Mouse (Mus musculus) heart, embryonic 12.5 days (tissue): ENCODE measurements at regions not wholly inside any gene's neighbourhood (a gene's known extent, or its start where the extent isn't known, plus 50 kb on each side); places are given as distances from the start of the nearest gene placed in this dataset.

ENCODE experiments used
- ATAC-seq: fragments of 200-750 bp; cut with Nextera tagmentation; 2 replicates; pipeline ENCODE4 v1.8.0; 2017; ENCODE audit warnings: moderate TSS enrichment, moderate library complexity; ENCODE audit not compliant: insufficient number of reproducible peaks, low FRiP score
- H3K27ac ChIP-seq: fragments of 300-500 bp; sonication (generic); 2 replicates; pipeline ENCODE4 v1.5.1; 2016; ENCODE audit warnings: mild to moderate bottlenecking, moderate library complexity; ENCODE audit not compliant: poor library complexity, severe bottlenecking
- H3K27me3 ChIP-seq: fragments of 300-500 bp; sonication (generic); replicated peaks from 2 replicates; pipeline ENCODE4 v1.6.1; 2016; ENCODE audit warnings: mild to moderate bottlenecking, moderate library complexity
- H3K36me3 ChIP-seq: fragments of 300-500 bp; sonication (generic); 2 replicates; pipeline ENCODE4 v1.6.1; 2016; ENCODE audit warnings: mild to moderate bottlenecking, moderate library complexity
- H3K4me1 ChIP-seq: fragments of 300-500 bp; sonication (generic); replicated peaks from 2 replicates; pipeline ENCODE4 v1.6.1; 2016; ENCODE audit warnings: mild to moderate bottlenecking
- H3K4me2 ChIP-seq: fragments of 300-500 bp; sonication (generic); 2 replicates; pipeline ENCODE4 v1.6.1; 2016; ENCODE audit warnings: mild to moderate bottlenecking, moderate library complexity
- H3K4me3 ChIP-seq: fragments of 300-500 bp; sonication (generic); 2 replicates; pipeline ENCODE4 v1.5.1; 2016; ENCODE audit warnings: mild to moderate bottlenecking
- H3K9ac ChIP-seq: fragments of 300-500 bp; sonication (generic); 2 replicates; pipeline ENCODE4 v1.6.1; 2016; ENCODE audit warnings: mild to moderate bottlenecking, moderate library complexity
- H3K9me3 ChIP-seq: fragments of 300-500 bp; sonication (generic); replicated peaks from 2 replicates; pipeline ENCODE4 v1.6.1; 2016; ENCODE audit warnings: mild to moderate bottlenecking, moderate library complexity
- WGBS: fragments of 180-500 bp; shearing (Covaris S2); methylation state at CpG from one replicate; pipeline ENCODE4 v1.1.7; 2016; 5-methylcytosine and 5-hydroxymethylcytosine counted together

GRCm38 (mm10) chr4:124395069-124395965 lies 215.3 kb downstream of the 3100002H09Rik start:
- WGBS: 85% methylated on average over 14 of the region's 14 CpGs
- Histone ChIP-seq H3K27ac (no peak overlapping the region), H3K4me2 (no peak overlapping the region), H3K4me1 (peaks cover 26% of the 10 kb centered on the region), H3K36me3 (no peaks in the 10 kb centered on the region), H3K9me3 (no peaks in the 10 kb centered on the region), H3K27me3 (peaks cover 33% of the 10 kb centered on the region; the same call in 1 of the 2 replicates), H3K9ac (no peak overlapping the region), H3K4me3 (no peak overlapping the region)
- ATAC-seq: no peak

GRCm38 (mm10) chr4:124393595-124393994 lies 217.0 kb downstream of the 3100002H09Rik start:
- no peak for ATAC-seq
- H3K27ac ChIP-seq: no peak overlapping the region
- H3K4me3 ChIP-seq: no peak overlapping the region
- no peaks in the 10 kb centered on the region for H3K9me3 ChIP-seq
- 44% methylated on average over 10 of the region's 10 CpGs for WGBS
- H3K27me3 ChIP-seq: peaks cover 27% of the 10 kb centered on the region; the same call in 1 of the 2 replicates
- peaks cover 22% of the 10 kb centered on the region for H3K4me1 ChIP-seq
- H3K9ac ChIP-seq: no peak overlapping the region
- H3K4me2 ChIP-seq: no peak overlapping the region
- H3K36me3 ChIP-seq: no peaks in the 10 kb centered on the region

GRCm38 (mm10) chr4:124389067-124389466 lies 221.5 kb downstream of the 3100002H09Rik start:
- no peak overlapping the region for H3K9ac ChIP-seq
- H3K4me3 ChIP-seq: no peak overlapping the region
- H3K27me3 ChIP-seq: 0 out of 2 replicates have a peak, but pooled peaks cover 11% of the 10 kb centered on the region
- H3K27ac ChIP-seq: no peak overlapping the region
- no peak for ATAC-seq
- no peaks in the 10 kb centered on the region for H3K9me3 ChIP-seq
- WGBS: 51% methylated on average over 10 of the region's 10 CpGs
- no peaks in the 10 kb centered on the region for H3K36me3 ChIP-seq
- no peak overlapping the region for H3K4me2 ChIP-seq
- peaks cover 6% of the 10 kb centered on the region for H3K4me1 ChIP-seq

DNA sequence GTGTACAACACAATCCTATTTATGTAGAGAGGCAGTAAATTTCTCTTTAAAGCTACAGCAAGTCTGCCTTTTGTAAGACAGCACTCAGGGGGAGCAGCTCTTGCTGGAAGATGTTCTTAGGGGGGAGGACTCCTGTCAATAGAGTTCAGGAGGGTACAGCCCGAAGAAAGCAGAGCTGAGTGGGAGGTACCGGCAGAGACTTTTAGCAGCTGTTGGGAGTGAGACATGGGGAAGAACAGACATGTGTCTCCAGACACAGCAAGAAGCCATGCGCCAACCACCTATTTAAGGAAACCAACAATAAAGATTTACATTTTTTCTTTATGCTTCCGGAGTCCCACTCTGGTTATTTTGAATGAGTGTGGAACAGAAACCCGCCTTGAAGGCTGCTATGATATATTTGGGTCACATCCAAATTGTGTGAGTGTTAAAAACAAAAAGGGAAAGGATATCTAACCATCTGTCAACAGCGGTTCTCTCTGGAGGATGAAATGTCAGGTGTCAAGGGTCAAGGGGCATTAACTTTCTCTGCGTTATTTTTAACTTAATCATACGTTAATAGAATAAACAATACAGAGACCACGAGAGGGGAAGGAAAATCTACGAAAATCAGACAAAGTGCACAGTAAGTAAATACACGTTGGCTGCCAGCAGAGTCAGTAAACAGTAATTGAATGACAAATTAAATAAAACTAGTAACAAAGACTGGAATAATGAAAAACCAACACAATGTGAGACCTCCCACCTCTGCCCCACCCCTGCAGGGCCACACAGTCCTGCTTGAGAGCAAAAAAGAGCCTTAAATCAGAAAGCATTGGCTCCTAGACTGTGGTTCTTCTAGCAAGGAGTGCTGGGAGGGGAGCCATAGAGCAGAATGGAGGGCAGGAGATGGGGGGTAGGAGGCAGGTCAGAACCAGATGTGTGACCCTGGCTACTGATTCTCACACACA lies 225.2 kb downstream of the 3100002H09Rik start:
- no peak overlapping the region for H3K4me3 ChIP-seq
- no peak overlapping the region for H3K4me2 ChIP-seq
- H3K36me3 ChIP-seq: no peaks in the 10 kb centered on the region
- ATAC-seq: no peak
- WGBS: 42% methylated on average over 11 of the region's 11 CpGs
- no peaks in the 10 kb centered on the region for H3K9me3 ChIP-seq
- H3K4me1 ChIP-seq: peaks cover 6% of the 10 kb centered on the region
- no peak overlapping the region for H3K27ac ChIP-seq
- no peak overlapping the region for H3K9ac ChIP-seq
- no peaks in the 10 kb centered on the region; the same call in 1 of the 2 replicates for H3K27me3 ChIP-seq

DNA sequence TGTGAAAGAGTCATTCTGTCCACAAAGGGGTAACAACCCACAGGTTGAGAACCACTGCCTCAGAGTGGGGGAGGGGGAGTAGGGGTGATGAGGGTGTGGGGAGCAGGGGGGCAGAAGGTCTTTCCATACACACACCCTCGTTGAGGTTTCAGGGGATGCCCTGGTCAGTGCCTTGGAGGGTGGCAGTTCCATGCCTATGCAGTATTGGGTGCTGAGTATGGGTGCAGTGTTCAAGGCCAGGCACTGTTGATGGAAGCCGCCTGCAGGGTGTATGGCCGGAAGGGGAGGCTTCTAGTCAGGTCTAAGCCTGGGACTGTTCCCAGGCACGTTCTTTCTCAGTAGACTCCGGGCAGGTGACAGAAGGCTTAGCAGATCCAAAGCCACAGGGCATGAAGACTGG lies 234.1 kb downstream of the 3100002H09Rik start:
- Histone ChIP-seq H3K9ac (no peak overlapping the region), H3K27ac (no peak overlapping the region), H3K4me2 (no peak overlapping the region), H3K36me3 (no peaks in the 10 kb centered on the region), H3K4me3 (no peak overlapping the region), H3K27me3 (peaks cover 18% of the 10 kb centered on the region), H3K4me1 (no peaks in the 10 kb centered on the region), H3K9me3 (no peaks in the 10 kb centered on the region)
- WGBS: 57% methylated on average over 5 of the region's 5 CpGs
- ATAC-seq: no peak

- Histone ChIP-seq H3K4me1 (no peaks in the 10 kb centered on the region), H3K9ac (no peak overlapping the region), H3K4me3 (no peak overlapping the region), H3K4me2 (no peak overlapping the region), H3K9me3 (no peaks in the 10 kb centered on the region), H3K27ac (no peak overlapping the region), H3K27me3 (peaks cover 18% of the 10 kb centered on the region), H3K36me3 (no peaks in the 10 kb centered on the region)
- no peak for ATAC-seq
- 57% methylated on average over 6 of the region's 6 CpGs for WGBS
Measured at GRCm38 (mm10) chr4:124375581-124375980, 235.0 kb downstream of the 3100002H09Rik start.

- H3K27me3 ChIP-seq: peaks cover 4% of the 10 kb centered on the region; the same call in 1 of the 2 replicates
- no peak overlapping the region for H3K9ac ChIP-seq
- H3K36me3 ChIP-seq: no peaks in the 10 kb centered on the region
- H3K4me3 ChIP-seq: no peak overlapping the region
- no peaks in the 10 kb centered on the region for H3K4me1 ChIP-seq
- H3K4me2 ChIP-seq: no peak overlapping the region
- H3K27ac ChIP-seq: no peak overlapping the region
- 0 out of 2 replicates have a peak, but pooled peaks cover 3% of the 10 kb centered on the region for H3K9me3 ChIP-seq
- 71% methylated on average over 3 of the region's 3 CpGs for WGBS
- no peak for ATAC-seq
Measured at GRCm38 (mm10) chr4:124368831-124369230, 241.8 kb downstream of the 3100002H09Rik start.

- Histone ChIP-seq H3K27ac (no peak overlapping the region), H3K4me1 (no peaks in the 10 kb centered on the region), H3K36me3 (no peaks in the 10 kb centered on the region), H3K27me3 (no peaks in the 10 kb centered on the region), H3K4me3 (no peak overlapping the region), H3K9me3 (0 out of 2 replicates have a peak, but pooled peaks cover 6% of the 10 kb centered on the region), H3K4me2 (no peak overlapping the region), H3K9ac (no peak overlapping the region)
- 74% methylated on average over 10 of the region's 10 CpGs for WGBS
- no peak for ATAC-seq
Measured at GRCm38 (mm10) chr4:124368085-124368484, 242.5 kb downstream of the 3100002H09Rik start.

DNA sequence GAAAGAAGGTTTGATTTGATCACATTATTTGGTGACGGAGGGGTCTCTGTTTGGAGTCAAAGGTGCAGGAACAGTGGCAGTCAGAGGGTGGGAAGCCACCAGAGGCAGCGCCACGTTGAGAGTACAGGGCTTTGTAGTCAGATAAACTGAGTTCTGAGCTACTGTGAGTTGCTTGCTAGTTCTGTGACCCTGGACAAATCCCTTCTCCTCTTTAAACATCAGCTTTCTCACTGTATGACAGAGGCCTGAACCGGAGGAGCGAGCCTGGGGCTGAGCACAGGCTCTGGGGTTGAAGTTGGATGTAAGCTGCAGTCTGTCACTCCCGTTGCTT lies 250.1 kb downstream of the 3100002H09Rik start:
- Histone ChIP-seq H3K27me3 (peaks cover 27% of the 10 kb centered on the region), H3K27ac (no peak overlapping the region), H3K9me3 (0 out of 2 replicates have a peak, but pooled peaks cover 3% of the 10 kb centered on the region), H3K36me3 (no peaks in the 10 kb centered on the region), H3K4me2 (no peak overlapping the region), H3K9ac (no peak overlapping the region), H3K4me3 (no peak overlapping the region), H3K4me1 (no peaks in the 10 kb centered on the region)
- whole genome bisulfite sequencing: 60% methylated on average over 6 of the region's 6 CpGs
- ATAC-seq: no peak

DNA sequence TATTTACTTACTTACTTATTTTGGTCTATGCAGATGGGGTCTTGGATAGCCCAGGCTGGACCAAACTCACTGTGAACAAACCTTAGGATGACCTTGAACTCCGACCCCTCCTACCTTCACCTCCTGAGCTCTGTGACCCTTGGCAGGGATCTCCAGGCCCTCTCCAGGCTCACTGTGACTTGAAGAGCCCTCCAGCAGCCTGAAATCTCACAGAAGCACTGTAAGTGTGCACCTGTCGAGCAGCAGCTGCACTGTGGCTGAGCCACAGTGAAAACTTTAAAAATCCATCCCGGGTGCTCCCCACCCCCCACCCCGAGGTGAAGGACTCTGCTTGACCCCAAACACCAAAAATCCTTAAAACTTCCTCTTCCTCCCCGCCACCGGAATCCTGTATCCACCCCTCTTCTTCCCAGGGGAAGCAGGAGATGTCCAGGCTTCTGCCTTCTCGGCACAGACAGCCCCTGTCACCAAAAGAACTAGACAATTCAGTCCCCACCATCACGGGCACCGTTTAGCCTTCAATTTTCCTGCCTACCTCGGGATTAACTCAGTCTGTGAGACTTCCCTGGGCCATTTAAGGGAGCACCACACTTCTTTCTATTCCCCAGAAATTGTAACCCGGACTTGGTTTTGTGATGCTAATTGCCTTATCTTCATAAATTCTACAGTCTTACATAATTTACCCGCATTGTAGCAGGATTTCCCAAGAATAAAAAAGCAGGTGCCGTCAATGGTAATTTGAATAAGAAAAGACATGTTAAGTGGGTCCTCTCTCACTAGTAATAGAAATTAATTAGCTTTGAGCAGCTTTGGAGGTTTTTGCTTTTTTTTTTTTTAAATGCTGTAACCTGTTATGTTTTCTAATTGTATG lies 250.7 kb downstream of the 3100002H09Rik start:
- H3K27ac ChIP-seq: no peak overlapping the region
- no peak overlapping the region for H3K4me2 ChIP-seq
- H3K27me3 ChIP-seq: peaks cover 27% of the 10 kb centered on the region
- no peak overlapping the region for H3K4me3 ChIP-seq
- H3K9ac ChIP-seq: no peak overlapping the region
- WGBS: 36% methylated on average over 13 of the region's 13 CpGs
- no peaks in the 10 kb centered on the region for H3K36me3 ChIP-seq
- no peaks in the 10 kb centered on the region for H3K4me1 ChIP-seq
- 0 out of 2 replicates have a peak, but pooled peaks cover 3% of the 10 kb centered on the region for H3K9me3 ChIP-seq
- ATAC-seq: no peak
